Mouse (Mus musculus) MEL (cell line): ENCODE results near the gene Slc16a12.

Source experiments
- CTCF ChIP-seq, 3 experiments: IDR thresholded peaks in 2 of 3; conservative IDR thresholded peaks in 1 of 3; 2 replicates each; pipeline ENCODE4 v1.5.1; 2011 to 2012; ENCODE audit warnings: low read length in 3 of 3, low read depth in 2 of 3, mild to moderate bottlenecking in 2 of 3, improper control_type of control experiment in 1 of 3, inconsistent platforms in 1 of 3, mixed read lengths in 1 of 3, moderate library complexity in 1 of 3; ENCODE audit not compliant: control insufficient read depth in 1 of 3, insufficient read depth in 1 of 3, poor library complexity in 1 of 3, severe bottlenecking in 1 of 3
- POLR2A ChIP-seq, 2 experiments: IDR thresholded peaks; 2 replicates each; pipeline ENCODE4 v1.6.1; 2011 to 2012; ENCODE audit warnings: low read length in 2 of 2, mild to moderate bottlenecking in 2 of 2, control low read depth in 1 of 2, improper control_type of control experiment in 1 of 2, low read depth in 1 of 2, moderate library complexity in 1 of 2; ENCODE audit not compliant: control insufficient read depth in 1 of 2, insufficient read depth in 1 of 2, poor library complexity in 1 of 2
- SMC3 ChIP-seq: IDR thresholded peaks from 2 replicates; pipeline ENCODE4 v1.6.1; 2011; ENCODE audit warnings: low read depth, low read length, improper control_type of control experiment
- UBTF ChIP-seq: IDR thresholded peaks from 2 replicates; pipeline ENCODE4 v1.6.1; 2012; ENCODE audit warnings: low read depth, mild to moderate bottlenecking, inconsistent platforms, low read length, improper control_type of control experiment, moderate library complexity, borderline replicate concordance; ENCODE audit not compliant: insufficient read depth

GRCm38 (mm10) chr19:34731356-34731755, 15.7 kb downstream of the Slc16a12 start:
- no peak for TF ChIP-seq CTCF (IDR thresholded peaks at IDR 0.05 in 2 of 3, conservative IDR thresholded peaks at IDR 0.05 in 1 of 3; ENCODE audit: control insufficient read depth in 1 of 3, insufficient read depth in 1 of 3, low read depth in 2 of 3, low read length in 3 of 3, poor library complexity in 1 of 3, severe bottlenecking in 1 of 3)
- no peak for TF ChIP-seq UBTF
- no peak for TF ChIP-seq SMC3
- no peak for TF ChIP-seq POLR2A (IDR thresholded peaks at IDR 0.05; ENCODE audit: control insufficient read depth in 1 of 2, insufficient read depth in 1 of 2, low read depth in 1 of 2, low read length in 2 of 2, poor library complexity in 1 of 2)
